Mouse (Mus musculus): ENCODE results near the gene Abcc3.
"Not testable (repeated sequence)": the region's sequence is repeated elsewhere in the genome, so short reads cannot be mapped to it uniquely, and the experiment has no call there.

The Abcc3 gene

DNA sequence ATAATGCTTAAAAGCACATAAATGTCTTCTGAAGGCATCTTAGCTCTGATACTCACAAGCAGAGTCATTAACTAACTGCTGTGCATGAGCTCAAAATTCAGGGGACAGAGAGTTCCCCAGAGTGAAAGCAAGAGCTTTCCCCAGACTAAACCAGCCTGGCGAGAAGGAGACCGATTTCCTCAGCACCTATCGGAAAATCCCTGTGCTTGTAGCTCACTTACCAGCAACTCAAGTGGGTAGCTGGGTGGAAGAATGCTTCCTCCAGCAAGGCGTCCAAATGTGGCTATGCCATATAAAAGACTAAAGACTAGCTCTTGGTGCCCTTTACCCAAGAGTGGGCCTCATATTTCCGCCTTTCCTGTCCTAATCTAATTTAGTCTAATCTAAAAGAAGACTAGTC is 9.9 kb upstream of the Abcc3 start:
- in situ Hi-C loops (cut with MboI, MseI) = no loop called here

DNA sequence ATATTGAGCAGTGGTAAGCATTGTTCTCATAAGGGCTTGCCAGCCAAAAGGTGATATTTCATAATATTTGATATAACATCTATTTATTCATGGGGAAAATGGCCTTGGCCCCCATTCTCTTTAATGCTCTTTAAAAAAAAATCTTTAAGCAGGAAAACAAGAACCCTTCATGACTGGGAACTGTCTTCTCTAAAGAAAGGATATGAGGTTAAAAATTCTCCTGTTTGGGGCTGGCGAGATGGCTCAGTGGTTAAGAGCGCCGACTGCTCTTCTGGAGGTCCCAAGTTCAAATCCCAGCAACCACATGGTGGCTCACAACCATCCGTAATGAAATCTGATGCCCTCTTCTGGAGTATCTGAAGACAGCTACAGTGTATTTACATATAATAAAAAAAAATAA is 9.2 kb upstream of the Abcc3 start:
- in situ Hi-C loops (cut with MboI, MseI) = not testable (repeated sequence)

DNA sequence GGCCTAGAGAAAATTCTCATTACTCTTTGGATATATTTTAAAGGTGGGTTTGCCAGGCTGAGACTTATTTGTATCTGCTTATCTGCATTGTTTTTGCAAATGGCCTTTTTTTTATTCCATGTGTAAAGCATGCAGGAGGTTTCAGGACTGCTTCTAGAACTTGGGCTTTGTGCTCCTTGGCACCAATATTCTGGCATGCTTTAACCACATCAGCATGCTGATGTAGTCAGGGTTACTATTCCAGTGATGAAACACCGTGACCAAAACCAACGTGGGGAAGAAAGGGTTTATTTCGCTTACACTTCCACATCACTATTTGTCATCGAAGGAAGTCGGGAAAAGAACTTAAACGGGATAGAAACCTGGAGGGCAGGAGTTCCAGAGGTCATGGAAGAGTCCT is 8.2 kb upstream of the Abcc3 start:
- in situ Hi-C loops (cut with MboI, MseI) = no loop called here

DNA sequence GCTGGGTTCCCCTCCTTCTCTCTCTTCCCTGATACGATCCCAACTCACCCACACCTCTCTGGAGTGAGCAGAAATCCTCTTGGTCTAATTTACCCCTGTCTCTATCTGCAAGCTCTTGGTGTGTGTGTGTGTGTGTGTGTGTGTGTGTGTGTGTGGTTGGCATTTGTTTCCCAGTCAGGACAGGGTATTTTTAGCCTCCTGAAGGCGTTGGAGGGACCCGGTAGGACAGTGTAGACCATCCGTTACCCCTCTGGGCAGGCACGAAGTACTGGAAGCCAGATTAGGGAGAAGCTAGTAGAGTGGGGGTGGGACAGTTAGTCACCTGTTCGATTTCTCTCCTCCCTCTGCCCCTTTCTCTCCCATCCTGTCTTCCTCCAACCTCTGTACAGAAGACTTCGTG is 1.3 kb upstream of the Abcc3 start:
- in situ Hi-C loops (cut with MboI, MseI) = no loop called here

DNA sequence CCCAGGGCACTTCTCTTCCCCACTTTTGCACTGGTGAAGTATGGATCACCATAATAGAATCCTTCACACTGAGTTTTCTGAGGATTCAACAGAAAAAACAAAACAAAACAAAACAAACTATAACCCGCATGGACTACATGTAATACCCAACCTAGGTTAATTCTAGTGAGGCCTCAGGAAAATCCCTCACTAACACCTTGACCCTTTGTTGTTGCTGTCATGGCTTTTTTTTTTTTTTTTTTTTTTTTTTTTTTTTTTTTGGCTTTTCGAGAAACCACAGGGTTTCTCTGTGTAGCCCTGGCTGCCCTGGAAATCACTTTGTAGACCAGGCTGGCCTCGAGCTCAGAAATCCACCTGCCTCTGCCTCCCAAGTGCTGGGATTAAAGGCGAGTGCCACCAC is 693 bp upstream of the Abcc3 start:
- in situ Hi-C loops (cut with MboI, MseI) = not testable (repeated sequence)

DNA sequence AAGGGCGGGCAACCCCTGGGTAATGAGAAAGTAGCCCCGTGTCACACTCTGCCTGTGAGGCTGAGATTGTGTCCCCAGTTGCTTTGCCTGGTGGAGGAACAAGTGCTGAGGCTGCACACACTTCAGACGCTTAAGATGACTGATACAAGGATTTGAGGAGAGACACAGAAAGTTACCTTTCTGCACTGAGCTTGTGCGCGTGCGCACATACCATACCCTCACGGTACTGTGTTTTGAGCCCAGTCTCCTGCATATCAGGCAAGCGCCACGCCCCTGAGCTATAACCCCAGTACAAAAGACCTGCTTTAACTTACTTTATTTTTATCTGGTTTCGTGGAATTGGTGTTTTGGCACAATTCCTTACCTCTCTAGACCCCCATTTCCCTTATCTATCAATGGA is 1.1 kb downstream of the Abcc3 start:
- in situ Hi-C loops (cut with MboI, MseI) = no loop called here

DNA sequence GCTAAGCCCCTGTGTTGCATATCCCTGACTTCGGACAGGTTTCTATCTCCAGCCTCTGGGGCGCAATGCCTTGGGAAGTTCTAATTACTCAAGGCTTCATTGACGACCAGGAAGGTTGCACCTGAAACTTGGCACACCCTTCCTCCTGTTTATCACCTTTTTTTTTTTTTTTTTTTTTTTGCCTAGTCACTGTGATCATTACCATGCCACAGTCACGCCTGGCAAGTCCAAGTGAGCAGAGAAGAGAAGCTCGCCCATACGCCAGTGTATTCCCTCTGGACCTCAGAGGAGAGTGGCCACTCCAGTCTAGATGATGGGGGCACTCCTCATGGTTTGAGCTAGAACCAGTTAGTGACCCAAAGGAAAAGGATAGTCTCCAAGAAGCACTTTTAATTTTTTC is 2.0 kb downstream of the Abcc3 start:
- in situ Hi-C loops (cut with MboI, MseI) = no loop called here

DNA sequence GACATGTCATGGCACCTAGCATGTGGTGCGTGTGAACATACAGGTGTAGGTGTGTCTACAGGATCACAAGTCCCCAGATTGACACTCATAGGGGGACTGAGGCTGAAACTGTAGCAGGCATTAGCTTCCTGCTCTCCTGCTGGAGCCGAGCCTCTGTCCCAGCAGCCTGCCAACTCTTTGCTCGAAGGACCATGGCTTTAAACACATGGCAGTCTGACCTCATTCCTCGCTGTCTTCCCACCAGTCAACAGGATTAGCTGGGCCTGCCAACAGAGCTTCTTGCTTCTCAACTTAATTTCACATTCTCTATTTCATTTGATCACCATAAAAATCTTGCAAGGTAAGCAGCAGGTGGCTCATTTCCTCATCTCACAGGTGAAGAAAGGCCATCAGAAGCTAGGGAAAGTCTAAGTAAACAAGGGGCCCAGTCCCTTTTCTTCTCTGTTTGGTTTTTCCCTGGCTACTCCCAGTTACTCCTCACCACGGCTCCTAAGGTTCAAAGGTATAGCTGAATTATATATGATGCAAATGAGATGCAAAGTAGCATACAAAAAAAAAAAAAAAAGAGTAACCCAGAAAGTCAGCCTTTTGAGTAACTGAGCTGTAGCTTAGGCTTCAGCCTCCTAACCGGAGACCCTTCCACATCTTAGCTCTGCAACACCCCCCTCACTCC is 2.9 kb downstream of the Abcc3 start:
- in situ Hi-C loops (cut with MboI, MseI) = loop anchor here (5.0 kb wide), 1 partner anchor 43 kb away; no protein-coding TSS in a partner anchor

DNA sequence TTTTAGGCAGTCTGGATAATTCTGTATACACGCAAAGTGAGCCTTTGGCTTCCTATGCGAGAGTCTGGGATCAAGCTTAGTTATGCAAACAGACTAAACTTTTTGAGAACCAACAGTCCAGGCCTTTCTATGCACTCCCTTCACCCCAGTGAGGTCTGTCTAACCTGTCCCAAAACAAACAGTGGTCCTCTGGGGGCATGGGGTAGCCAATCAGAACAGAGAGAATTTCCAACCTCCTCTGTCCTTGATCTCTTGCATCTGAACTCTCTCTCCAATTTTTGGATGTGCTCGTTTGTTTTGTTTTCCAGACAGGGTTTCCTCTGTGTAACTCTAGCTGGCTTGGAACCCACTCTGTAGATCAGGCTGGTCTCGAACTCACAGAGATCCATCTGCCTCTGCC is 3.8 kb downstream of the Abcc3 start:
- in situ Hi-C loops (cut with MboI, MseI) = loop anchor here (5.0 kb wide), 1 partner anchor 42 kb away; no protein-coding TSS in a partner anchor

DNA sequence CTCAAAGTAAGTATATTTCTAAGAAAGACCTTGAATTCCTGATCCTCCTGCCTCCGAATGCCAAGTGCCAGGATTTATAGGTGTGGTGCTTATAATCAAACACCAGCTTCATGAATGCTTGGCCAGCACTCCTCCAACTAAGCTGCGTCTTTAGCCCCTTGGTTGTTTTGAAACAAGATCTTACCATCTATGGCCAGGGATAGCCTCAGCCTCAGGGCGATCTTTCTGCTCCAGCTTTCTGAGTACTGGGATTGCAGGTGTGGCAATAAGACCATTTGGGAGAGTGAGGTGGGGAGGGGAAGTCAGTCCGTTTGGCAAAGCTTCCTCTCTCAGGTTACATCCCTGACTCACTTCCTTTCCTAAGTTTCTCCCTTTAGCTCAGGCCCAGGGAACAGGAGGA is 5.0 kb downstream of the Abcc3 start:
- in situ Hi-C loops (cut with MboI, MseI) = loop anchor here (5.0 kb wide), 1 partner anchor 40 kb away; no protein-coding TSS in a partner anchor

DNA sequence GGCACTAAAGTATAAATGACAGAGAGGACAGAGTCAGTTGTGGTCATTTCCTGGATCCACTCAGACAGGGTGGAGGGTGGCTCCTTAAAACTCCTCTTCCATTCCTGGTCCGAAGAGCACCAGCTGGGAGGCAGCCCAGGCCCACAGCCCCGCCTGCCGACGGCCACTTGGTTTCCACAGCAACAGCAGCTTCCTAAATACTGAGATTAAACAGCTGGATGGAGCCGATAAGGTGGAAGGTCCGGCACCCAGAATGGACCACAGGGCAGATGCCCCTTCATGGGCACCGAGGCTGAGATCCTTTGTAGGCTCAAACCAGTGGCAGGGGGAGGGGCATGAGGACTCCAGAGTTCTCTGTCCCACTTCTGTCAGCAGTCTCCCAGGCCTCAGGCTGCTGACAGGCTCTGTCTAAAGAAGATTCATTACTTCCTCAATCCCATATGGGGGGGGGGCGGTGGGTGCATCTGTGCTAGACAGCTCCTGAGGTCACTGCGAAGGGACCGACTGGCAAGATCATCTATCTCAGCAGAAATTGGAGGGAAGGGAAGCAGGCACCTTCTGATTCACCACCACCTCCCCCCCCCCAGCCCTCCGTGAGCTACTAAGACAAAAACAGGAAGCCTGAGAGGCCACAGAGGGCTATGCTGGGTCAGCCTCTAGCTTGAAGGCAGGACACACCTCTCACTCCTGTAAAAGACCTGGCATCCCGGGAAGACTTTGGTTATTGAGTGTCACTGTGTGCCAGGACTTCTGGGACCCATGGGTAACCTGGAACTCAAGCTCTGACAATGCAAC is 6.6 kb downstream of the Abcc3 start:
- in situ Hi-C loops (cut with MboI, MseI) = loop anchor here (5.0 kb wide), 1 partner anchor 39 kb away; no protein-coding TSS in a partner anchor

DNA sequence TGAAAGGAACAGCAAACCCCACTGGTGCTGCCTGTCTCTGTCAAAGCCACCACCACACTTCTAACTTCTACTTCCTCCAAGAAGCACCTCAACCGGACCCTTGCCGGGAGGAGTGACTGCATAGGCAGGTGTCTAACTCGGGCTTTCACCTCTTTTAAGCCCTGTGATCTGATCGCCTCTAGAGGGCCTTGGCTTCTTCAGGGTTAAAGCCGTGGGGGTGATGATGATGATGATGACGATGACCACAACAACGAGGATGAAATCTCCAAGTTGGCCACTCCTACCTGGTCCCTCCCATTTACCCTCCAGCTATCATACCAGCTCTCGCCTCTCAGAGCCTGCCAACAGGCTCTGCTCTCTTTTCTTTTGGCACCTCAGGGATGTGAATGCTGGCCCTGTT is 13.1 kb downstream of the Abcc3 start:
- in situ Hi-C loops (cut with MboI, MseI) = no loop called here

DNA sequence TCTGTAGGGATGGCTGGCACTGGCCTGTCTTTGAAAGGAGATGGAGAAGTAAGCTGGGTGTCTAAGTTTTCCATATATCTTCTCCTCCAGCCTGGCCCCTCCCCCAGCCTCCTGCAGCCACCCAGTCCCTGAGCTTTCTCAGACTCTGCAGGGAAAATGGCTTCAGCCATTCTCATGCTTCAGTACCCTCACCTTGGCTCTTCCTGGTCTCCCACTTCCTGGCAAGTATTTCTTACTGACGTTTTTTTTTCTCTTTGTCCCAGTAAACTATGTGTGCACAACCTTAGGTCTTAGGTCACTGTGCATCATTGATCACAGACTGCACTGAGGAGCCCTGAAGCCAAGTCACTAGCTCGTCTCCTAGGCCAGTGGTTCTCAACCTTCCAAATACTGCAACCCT is 13.7 kb downstream of the Abcc3 start:
- in situ Hi-C loops (cut with MboI, MseI) = no loop called here

DNA sequence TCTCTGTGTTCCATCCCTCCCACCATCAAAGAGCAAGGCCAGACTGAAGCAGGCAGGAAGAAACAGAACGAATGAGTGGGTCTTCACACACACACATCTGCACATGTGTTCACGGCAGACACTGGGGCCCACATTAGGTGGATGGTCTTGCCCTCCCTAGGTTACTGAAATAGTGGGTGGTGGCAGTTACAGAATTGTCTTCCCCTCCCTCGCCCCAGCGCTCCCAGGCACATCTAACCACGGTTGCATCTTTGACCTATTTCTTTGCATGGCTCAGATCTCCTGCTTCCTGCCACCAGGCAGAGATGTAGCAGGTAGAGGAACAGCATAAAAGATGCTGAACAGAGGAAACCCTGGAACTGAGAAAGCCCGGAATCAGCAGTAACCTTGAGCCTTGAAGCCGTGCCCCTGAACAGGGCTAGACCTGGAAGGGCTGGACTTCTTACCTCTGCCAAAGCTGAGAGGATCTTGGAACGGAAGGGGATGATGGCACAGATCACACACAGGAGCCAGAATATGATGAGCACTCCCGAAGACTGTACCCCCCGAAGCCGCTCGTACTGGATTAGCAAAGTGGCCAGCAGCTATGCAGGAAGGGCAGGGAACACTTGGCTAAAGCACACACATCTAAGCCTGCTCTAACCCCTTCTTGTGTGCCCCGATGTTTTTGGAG is 18.4 kb downstream of the Abcc3 start:
- in situ Hi-C loops (cut with MboI, MseI) = no loop called here

DNA sequence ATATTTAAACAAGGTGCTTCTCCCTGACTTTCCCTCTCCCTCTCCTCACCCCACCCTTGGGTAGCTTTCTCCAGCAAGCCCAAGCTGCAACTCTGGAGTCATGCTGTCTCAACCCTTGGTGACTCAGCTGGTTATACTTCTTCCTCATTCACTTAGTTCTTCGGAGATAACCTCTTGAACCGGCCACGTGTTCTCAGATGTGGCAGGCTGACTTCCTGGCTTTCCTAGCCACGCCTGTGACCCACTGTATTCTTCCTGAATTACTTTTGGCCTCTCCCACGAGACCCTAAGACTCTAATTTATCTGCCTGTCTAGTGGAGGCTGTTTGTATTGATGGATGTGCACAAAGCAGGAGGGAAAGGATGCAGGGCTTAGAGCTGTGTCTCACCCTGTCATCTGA is 22.0 kb downstream of the Abcc3 start:
- in situ Hi-C loops (cut with MboI, MseI) = no loop called here

DNA sequence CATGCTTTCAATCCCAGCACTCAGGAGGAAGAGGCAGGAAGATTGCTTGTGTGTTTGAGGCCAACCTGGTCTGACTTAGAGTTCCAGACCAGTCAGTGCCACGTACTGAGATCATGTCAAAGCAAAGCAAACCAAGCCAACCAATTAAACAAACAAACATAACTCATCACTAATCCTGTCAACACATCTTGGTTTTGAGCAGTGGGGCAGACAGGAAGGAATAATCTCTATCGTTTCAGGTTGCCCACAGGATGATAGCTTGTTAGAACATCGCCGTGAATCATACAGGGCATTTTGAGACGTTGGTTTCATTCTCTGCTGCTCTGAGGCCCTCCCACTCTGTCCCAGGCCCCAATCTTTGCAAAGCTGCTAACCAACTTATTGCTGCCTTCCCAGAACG is 22.8 kb downstream of the Abcc3 start:
- in situ Hi-C loops (cut with MboI, MseI) = no loop called here

DNA sequence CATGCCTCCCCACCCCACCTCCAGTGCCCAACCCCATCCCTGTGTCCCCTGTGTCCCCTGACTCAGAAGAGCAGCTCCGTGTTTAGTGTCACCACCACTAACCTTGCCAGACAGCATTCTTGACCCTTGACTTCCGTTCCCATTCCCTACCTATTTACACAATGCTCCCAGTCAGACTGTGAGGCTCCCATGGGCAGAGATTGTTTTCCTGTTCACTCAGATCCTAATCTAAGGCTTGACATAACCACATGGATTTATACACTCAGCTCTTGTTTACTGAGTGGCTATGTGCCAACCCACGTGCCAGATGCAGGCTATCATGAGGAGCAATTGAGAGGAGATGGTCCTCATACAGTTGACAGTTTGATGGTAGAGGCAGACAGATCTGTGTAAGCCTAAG is 27.5 kb downstream of the Abcc3 start:
- in situ Hi-C loops (cut with MboI, MseI) = no loop called here

DNA sequence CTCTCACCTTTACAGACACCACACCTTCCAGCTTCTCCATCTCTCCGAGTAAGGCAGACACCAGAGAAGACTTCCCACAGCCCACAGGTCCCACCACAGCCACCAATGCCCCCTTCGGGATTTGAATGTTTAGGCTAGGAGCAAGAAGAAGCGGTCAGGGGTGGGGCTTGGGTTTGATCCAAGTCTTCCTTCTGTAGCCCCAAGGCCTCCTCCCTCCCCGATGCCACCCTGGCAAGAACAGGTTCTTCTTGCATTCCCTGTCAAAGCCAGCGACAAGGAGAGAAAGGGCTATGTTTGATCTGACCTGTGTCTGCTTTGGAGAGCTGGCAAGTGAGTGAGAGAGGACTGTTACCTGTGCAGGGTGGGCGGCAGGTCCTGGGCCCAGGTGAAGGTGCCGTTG is 29.1 kb downstream of the Abcc3 start:
- in situ Hi-C loops (cut with MboI, MseI) = no loop called here

DNA sequence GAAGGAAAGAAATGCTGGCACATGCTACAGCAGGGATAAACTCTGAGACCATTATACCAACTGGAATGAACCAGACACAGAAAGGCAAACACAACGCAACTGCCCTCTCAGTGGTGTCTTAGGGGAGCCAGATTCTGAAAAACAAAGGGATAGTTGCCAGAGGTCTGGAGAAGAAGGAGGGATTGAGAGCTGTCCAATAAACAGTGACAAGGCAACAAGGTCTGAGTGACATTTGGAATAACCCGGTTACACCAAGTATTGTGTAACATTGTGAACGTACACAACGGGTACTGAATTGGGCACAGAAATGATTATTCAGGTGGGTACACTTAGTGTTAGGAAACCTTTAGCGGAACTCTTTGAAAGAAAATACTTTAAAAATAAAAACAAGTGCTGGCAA is 30.7 kb downstream of the Abcc3 start:
- in situ Hi-C loops (cut with MboI, MseI) = no loop called here

DNA sequence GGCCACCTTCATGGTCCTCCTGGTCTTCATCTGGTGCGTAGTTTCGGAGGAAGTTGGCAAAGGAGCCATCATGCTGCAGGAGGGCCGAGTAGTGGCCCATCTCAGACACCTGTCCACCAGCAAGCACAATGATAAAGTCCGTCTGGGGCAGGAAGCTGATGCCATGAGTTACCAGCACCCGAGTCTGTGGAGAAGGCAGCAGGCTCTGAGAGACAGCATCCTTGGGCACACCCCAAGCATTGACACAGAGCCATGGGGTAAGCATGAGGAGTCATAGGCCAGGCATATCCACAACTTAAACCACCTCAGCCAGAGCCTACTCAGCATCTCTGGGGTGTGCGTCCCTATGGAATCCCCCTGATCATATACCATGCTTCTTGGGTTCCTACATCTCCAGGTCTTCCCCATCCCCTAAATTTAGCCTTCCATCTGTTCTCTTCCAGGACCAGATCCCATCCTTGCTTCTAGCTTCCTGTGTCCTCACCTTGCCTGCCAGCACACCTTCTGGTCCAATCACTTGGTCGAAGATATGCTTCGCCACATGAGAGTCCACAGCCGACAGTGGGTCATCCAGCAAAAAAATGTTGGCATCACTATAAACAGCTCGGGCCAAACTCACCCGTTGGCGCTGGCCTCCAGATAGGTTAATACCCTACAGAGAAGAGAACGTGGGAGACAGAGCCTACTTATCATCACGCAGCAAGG is 31.5 kb downstream of the Abcc3 start:
- in situ Hi-C loops (cut with MboI, MseI) = no loop called here

DNA sequence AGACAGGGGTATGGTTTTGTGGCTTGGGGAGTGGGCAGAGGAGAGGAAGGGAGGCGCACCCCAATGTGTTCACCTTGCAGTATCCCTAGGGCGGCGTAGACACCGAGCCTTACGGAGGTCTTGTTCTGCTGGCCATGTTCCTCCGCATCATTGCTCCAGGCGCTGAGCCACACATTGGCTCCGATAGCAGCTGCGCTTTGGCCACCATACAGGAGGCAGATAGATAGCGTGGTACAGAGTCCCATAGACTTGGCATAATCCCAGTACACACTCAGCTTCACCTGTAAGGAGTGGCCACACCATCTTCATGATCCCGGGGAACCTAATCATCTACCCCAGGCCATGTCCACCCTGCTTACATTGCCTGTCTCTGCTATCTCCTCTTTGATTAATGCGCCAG is 33.6 kb downstream of the Abcc3 start:
- in situ Hi-C loops (cut with MboI, MseI) = loop anchor here (10.0 kb wide), 1 partner anchor 396 kb away; no protein-coding TSS in a partner anchor
